In genomic region chr5:139371631-139372401, GRCm38 (mm10) we compare ENCODE assay signal across 9 mouse cellular contexts. TPM values are rescaled to one million over a fixed set of nuclear protein-coding genes. Genes with fewer than 3 reads are reported as not detected.
A peak's percentile ranks its signal among the peaks of the same experiment; 100 is the strongest.
DNase-seq lines count a peak whose midpoint lies in the region; ATAC-seq and TF ChIP-seq lines count a peak whose summit lies in the region.
"Had no signal": no experiment of that assay in that cellular context is flagged by ENCODE, and none has a peak within 500 bp of the region (broad histone marks: within the 10 kb centered on the region; RNA-seq: fewer than 3 reads in every experiment).

No protein-coding gene starts in this region.

- WGBS in heart, embryonic 10.5 days: 2% methylated on average over 39 of the region's 39 CpGs
- 1% methylated on average over 39 of the region's 39 CpGs for WGBS in kidney, embryonic 14.5 days

- peak overlapping the region; percentile 58 for H3K4me3 ChIP-seq in embryonic fibroblast, embryonic 13.5 days (ENCODE audit: insufficient read depth, low read length)
- H3K4me3 ChIP-seq in heart, embryonic 10.5 days: peak overlapping the region; percentile 76
- H3K4me3 ChIP-seq in kidney, embryonic 14.5 days (ENCODE audit: low read length): peak overlapping the region; percentile 53

- no peak for TF ChIP-seq CTCF in embryonic fibroblast, embryonic 13.5 days (IDR thresholded peaks at IDR 0.05; ENCODE audit: borderline replicate concordance, insufficient read depth, low read length)

- H3K27me3 ChIP-seq in heart, embryonic 10.5 days (ENCODE audit: insufficient read depth, poor library complexity, severe bottlenecking): 0 out of 2 replicates have a peak, but pooled peaks cover 4% of the 10 kb centered on the region
- H3K27me3 ChIP-seq in kidney, embryonic 14.5 days (ENCODE audit: control insufficient read depth, insufficient read depth, low read length): no peaks in the 10 kb centered on the region

- H3K4me2 ChIP-seq in kidney, embryonic 14.5 days (replicated peaks; ENCODE audit: low read depth, low read length): peak overlapping the region; percentile 89

- peaks cover 4% of the 10 kb centered on the region; the same call in 1 of the 2 replicates for H3K4me1 ChIP-seq in embryonic fibroblast, embryonic 13.5 days (ENCODE audit: control insufficient read depth, insufficient read depth, low read length)
- H3K4me1 ChIP-seq in heart, embryonic 10.5 days: peaks cover 75% of the 10 kb centered on the region
- H3K4me1 ChIP-seq in kidney, embryonic 14.5 days (ENCODE audit: control insufficient read depth, insufficient read depth, low read length): peaks cover 19% of the 10 kb centered on the region

- H3K9ac ChIP-seq in kidney, embryonic 14.5 days (ENCODE audit: low read depth, low read length): peak overlapping the region; percentile 86

- peak; percentile 96 for TF ChIP-seq POLR2A in embryonic fibroblast, embryonic 13.5 days (IDR thresholded peaks at IDR 0.05; ENCODE audit: low read depth, low read length)

- H3K27ac ChIP-seq in embryonic fibroblast, embryonic 13.5 days (ENCODE audit: insufficient read depth, low read length): no peak overlapping the region
- peak overlapping the region; percentile 99 for H3K27ac ChIP-seq in heart, embryonic 10.5 days
- peak overlapping the region; percentile 82 for H3K27ac ChIP-seq in kidney, embryonic 14.5 days (ENCODE audit: low read depth, low read length)

- no peaks in the 10 kb centered on the region for H3K9me3 ChIP-seq in heart, embryonic 10.5 days
- H3K9me3 ChIP-seq in kidney, embryonic 14.5 days (ENCODE audit: control insufficient read depth, low read length): no peaks in the 10 kb centered on the region

- no peaks in the 10 kb centered on the region for H3K36me3 ChIP-seq in heart, embryonic 10.5 days
- H3K36me3 ChIP-seq in kidney, embryonic 14.5 days (ENCODE audit: control insufficient read depth, insufficient read depth, low read length): no peaks in the 10 kb centered on the region

- peak; percentile 92 for ATAC-seq in kidney, embryonic 14.5 days (ENCODE audit: low FRiP score, low TSS enrichment)

- peak; percentile 93 for DNase-seq in CD4-positive helper T cell, adult 2 months (ENCODE audit: low read depth, low spot score)
- peak; percentile 90 for DNase-seq in brain, adult 2 months (ENCODE audit: low read depth, low spot score)
- DNase-seq in heart, embryonic 10.5 days (ENCODE audit: low spot score): peak; percentile 97
- DNase-seq in liver: peak; percentile 96
- DNase-seq in monocyte, adult 2 months (ENCODE audit: low read depth in 1 of 2, low spot score in 2 of 2): peak; percentile 67 to 77
- DNase-seq in spleen, postnatal 14 days (ENCODE audit: low spot score in 2 of 2): peak; percentile 86 to 91

RNA-seq across cellular contexts. Expression of gene Gpr146, which starts 5.7 kb away (rescaled TPM):
- polyA plus RNA-seq in embryonic fibroblast, embryonic 13.5 days (2011; ENCODE audit: insufficient read length, low read depth, missing spikeins): 0.72 and 0.88 TPM in 2 replicates
- polyA plus RNA-seq in heart, embryonic 10.5 days (2016; fragmentation: Nextera tagmentation; extraction: Ambion mirVana): 5.6 and 5.7 TPM in 2 replicates
- 2.7 and 3.1 TPM in 2 replicates for polyA plus RNA-seq in kidney, embryonic 14.5 days (2014; fragmentation: Nextera tagmentation; extraction: Ambion mirVana)

RNA-seq across cellular contexts. Expression of gene Cyp2w1, which starts 19.4 kb away (rescaled TPM):
- not detected in 2 replicates for polyA plus RNA-seq in embryonic fibroblast, embryonic 13.5 days (2011; ENCODE audit: insufficient read length, low read depth, missing spikeins)
- not detected in 2 replicates for polyA plus RNA-seq in heart, embryonic 10.5 days (2016; fragmentation: Nextera tagmentation; extraction: Ambion mirVana)
- not detected in 2 replicates for polyA plus RNA-seq in kidney, embryonic 14.5 days (2014; fragmentation: Nextera tagmentation; extraction: Ambion mirVana)
- polyA plus RNA-seq: gonadal fat pad, adult 2 months had no signal

RNA-seq across cellular contexts. Expression of gene Cox19, which starts 20.6 kb away (rescaled TPM):
- polyA plus RNA-seq in embryonic fibroblast, embryonic 13.5 days (2011; ENCODE audit: insufficient read length, low read depth, missing spikeins): 46.7 and 52.2 TPM in 2 replicates
- polyA plus RNA-seq in heart, embryonic 10.5 days (2016; fragmentation: Nextera tagmentation; extraction: Ambion mirVana): 76.3 and 93.2 TPM in 2 replicates
- 105 and 119 TPM in 2 replicates for polyA plus RNA-seq in kidney, embryonic 14.5 days (2014; fragmentation: Nextera tagmentation; extraction: Ambion mirVana)

RNA-seq across cellular contexts. Expression of gene C130050O18Rik, which starts 33.3 kb away (rescaled TPM):
- 0.33 TPM in 1 of 2 replicates, not detected in the other for polyA plus RNA-seq in embryonic fibroblast, embryonic 13.5 days (2011; ENCODE audit: insufficient read length, low read depth, missing spikeins)
- 0.28 and 0.45 TPM in 2 replicates for polyA plus RNA-seq in heart, embryonic 10.5 days (2016; fragmentation: Nextera tagmentation; extraction: Ambion mirVana)
- 0.47 and 0.77 TPM in 2 replicates for polyA plus RNA-seq in kidney, embryonic 14.5 days (2014; fragmentation: Nextera tagmentation; extraction: Ambion mirVana)

RNA-seq across cellular contexts. Expression of gene Adap1, which starts 46.4 kb away (rescaled TPM):
- 0.54 TPM in 1 of 2 replicates, not detected in the other for polyA plus RNA-seq in embryonic fibroblast, embryonic 13.5 days (2011; ENCODE audit: insufficient read length, low read depth, missing spikeins)
- 1.1 and 1.2 TPM in 2 replicates for polyA plus RNA-seq in heart, embryonic 10.5 days (2016; fragmentation: Nextera tagmentation; extraction: Ambion mirVana)
- 0.89 and 1.2 TPM in 2 replicates for polyA plus RNA-seq in kidney, embryonic 14.5 days (2014; fragmentation: Nextera tagmentation; extraction: Ambion mirVana)
